Mouse (Mus musculus) R1 (cell line): ENCODE measurements around the gene Il1rl2.

ENCODE experiments used
- DNase-seq: peaks from one replicate; pipeline ENCODE4 v3.0.0-alpha.2; 2018; ENCODE audit warnings: low read depth, low spot score

Gene Il1rl2

DNA sequence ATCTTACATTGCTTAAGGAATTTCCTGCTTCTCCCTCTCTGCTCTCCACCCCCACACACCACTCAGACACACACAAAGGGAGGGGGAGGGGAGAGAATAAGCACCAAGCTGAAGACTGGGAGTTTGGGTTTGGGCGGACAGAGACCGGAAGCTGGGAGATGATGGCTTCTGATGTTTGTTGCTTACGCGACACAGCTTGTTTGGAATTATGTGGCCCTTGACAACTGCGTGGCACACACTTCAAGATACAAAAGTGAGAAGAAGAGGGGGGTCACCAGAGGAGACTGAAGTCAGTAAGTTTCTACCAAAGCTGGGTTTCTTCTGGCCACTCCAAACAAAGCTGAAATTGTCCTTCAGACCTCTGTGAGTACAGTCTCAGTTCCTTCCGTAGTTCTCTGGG, at the start of gene Il1rl2:
Il1rl2 (plus strand) TSS at position 154 of the 400 bp plus-strand sequence.
- DNase-seq: peak; percentile 45

- DNase-seq: no peak
Observed at GRCm38 (mm10) chr1:40275285-40276013, 49.0 kb upstream of the Il1rl2 start.

DNA sequence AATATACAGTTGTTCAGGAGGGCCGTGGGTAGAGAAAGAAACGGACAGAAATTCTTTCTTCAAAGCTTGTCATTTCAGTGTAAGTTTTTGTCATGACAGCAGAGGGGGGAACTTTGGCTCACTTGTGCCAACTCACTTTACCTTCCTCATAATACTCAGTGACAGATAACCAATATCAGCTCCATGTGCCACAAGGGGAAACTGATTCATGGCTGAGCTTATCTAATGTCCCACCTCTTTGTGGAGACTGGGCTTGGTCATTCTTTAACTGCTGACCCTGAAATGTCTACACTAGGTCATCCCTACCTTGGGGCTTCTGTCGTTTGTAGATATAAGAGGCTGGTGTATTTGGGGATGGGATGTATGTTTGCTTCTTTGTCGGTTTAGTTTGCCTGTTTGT, 46.5 kb upstream of the Il1rl2 start:
- no peak for DNase-seq

DNA sequence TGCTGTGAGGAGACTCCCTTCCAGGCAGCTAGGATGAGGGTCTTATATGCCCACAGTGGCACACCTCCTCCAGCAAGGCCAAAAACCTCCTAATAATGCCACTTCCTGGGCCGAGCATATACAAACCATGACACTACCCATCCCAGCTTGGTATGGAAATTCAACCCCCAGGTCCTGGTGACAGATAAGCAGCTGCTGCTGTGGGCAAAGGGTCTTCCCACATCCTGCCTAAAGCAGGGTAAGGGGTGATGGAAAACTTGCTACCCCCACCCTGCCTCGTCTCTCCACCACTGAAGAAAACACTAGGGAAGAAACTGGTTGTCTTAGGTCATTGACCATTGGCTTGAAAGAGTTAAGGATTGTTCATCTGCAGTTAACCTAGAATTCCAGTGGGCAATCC, 45.7 kb upstream of the Il1rl2 start:
- DNase-seq: no peak

- no peak for DNase-seq
Observed at GRCm38 (mm10) chr1:40279182-40279743, 45.1 kb upstream of the Il1rl2 start.

GRCm38 (mm10) chr1:40281950-40282349, 42.5 kb upstream of the Il1rl2 start:
- DNase-seq: no peak

DNA sequence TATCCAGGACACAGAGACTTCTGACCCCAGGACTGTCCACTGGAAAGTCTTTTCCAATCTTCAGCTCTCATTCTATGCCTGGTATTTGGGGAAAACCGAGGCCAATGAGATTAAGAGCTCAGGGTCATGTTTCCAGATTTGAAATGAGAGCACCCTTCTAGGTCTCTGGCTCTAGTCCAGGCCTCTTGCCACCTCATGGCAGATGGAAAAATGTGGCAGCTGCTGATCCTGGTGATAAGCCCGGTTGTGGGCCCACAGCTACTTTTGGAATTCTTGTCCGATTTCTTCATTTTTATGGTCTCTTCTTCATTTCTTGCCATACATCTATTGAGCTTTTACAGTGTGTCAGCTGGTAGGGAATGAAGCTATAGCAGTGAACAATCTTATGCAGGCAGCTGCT, 42.0 kb upstream of the Il1rl2 start:
- DNase-seq: no peak

GRCm38 (mm10) chr1:40283995-40284394, 40.4 kb upstream of the Il1rl2 start:
- no peak for DNase-seq

- peak; percentile 25 for DNase-seq
Observed at GRCm38 (mm10) chr1:40290489-40291255, 33.7 kb upstream of the Il1rl2 start.

- DNase-seq: no peak
Observed at GRCm38 (mm10) chr1:40292231-40292630, 32.2 kb upstream of the Il1rl2 start.

- DNase-seq: peak; percentile 37
Observed at GRCm38 (mm10) chr1:40293891-40294290, 30.5 kb upstream of the Il1rl2 start.

DNA sequence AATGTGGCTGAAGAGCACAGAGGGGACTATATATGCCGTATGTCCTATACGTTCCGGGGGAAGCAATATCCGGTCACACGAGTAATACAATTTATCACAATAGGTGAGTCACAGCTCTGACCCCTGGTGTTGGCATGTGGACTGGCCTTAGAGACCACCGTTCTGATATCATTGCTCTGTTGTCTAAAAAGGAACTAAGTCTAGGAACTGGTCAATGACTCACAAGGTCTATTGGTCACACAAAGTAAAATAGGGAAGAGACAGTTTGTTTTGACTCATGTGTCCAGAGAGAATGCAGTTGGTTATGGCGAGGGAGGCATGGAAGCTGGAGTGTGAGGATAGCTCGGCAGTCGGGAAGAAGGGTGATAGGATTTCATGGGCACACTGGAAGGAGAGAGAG, 29.6 kb upstream of the Il1rl2 start:
- no peak for DNase-seq

DNA sequence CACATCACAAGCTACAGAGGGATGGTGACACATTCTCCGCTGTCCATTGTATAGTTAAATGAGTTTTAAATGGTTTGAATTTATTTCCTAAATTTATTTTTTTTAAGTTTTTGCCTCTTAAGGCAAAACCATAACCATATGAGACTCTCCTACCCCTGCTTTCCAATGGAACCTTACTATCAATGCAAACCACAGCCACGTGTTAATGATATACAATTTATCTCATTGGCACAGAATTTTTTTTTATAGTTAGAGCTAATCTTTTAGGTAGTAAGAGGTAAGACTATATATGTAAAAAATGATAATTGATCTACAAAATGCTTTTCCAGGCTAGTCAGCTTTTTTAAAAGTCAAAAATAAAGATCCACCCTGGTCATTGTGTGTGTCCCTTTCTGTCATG, 26.4 kb upstream of the Il1rl2 start:
- DNase-seq: no peak

DNA sequence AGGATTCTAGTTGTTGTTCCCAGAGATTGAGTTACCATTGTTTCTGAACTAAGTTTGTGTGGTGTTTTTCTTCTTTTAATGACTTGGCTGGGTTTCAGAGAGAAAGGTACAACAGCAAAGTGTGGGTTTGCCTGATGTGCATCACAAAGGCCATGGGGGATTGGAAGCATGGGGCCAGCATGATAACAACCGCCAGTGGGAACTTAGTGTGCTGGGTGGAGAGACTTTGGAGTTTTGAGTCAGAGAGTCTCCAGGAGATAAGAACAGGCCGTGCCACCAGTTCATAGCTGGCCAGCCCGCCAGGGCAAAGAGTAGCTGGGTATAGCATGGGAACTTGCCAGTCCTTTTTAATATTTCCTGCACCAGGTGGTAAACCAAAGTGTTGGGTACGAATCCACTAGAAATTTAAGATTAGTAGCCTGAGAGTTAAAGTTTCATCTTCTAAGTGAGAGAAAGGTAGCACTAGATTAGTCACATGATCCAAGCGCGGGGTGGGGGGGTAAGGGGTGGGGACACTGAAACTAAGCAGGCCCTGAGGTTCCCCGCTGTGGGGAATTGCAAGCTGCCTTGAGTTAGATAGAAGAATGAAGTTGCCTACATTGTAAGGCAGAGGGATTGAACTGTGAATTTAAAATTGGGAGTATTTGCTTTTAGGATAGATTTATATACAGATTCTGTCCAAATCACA, 21.1 kb upstream of the Il1rl2 start:
- DNase-seq: peak; percentile 62

- DNase-seq: peak; percentile 62
Observed at GRCm38 (mm10) chr1:40304321-40304720, 20.1 kb upstream of the Il1rl2 start.

GRCm38 (mm10) chr1:40306111-40306510, 18.3 kb upstream of the Il1rl2 start:
- DNase-seq: peak; percentile 79

DNA sequence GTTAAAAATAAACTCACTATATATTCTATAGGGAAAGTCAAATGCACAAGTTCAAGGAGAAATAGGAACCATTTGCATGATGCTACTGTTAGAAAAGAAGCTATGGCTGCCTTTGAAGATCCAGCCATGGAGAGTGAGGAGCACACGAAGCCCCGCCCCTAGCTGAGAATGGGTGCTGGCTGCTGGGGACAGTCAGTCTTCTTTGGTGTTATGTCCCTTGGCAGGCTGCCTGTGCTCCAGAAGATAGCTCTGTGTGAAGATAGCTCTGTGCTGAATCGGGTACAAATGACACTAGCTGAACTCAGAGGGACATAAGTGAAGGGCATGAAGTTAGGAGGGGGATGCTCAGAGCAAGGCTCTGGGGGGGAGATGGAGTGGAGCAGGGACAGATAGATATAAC, 13.3 kb upstream of the Il1rl2 start:
- DNase-seq: no peak

- DNase-seq: peak; percentile 40
Observed at GRCm38 (mm10) chr1:40311625-40312024, 12.8 kb upstream of the Il1rl2 start.

GRCm38 (mm10) chr1:40314016-40314415, 10.4 kb upstream of the Il1rl2 start:
- peak; percentile 34 for DNase-seq

DNA sequence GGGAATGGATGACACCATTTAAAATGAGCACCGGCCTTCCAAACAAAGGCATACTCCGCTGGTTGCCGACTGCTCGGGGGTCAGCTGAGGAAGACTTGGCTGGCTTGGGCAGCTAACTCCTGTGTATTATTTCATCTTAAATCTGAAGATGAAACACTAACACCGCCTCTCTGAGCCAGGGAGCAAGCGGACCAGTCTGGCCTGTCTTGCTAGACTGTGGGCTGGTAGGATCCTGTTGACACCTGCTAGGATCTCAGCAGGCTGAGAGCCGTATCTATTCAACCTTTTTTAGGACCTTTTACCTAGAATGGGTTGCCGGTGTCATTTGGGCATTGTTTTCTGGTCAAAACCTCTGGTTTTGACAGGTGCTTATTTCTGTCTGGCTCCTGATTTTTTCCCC, 6.8 kb upstream of the Il1rl2 start:
- no peak for DNase-seq

- no peak for DNase-seq
Observed at GRCm38 (mm10) chr1:40321824-40322223, 2.6 kb upstream of the Il1rl2 start.

GRCm38 (mm10) chr1:40322543-40322942, 1.9 kb upstream of the Il1rl2 start:
- DNase-seq: no peak
